ENCODE assay signal across 20 mouse cellular contexts in genomic region chr10:97090254-97090653, GRCm38 (mm10).
DNase-seq lines count a peak whose midpoint lies in the region; ATAC-seq lines count a peak whose summit lies in the region.
"Had no signal": no experiment of that assay in that cellular context is flagged by ENCODE, and none has a peak within 500 bp of the region (broad histone marks: within the 10 kb centered on the region; RNA-seq: fewer than 3 reads in every experiment).

No protein-coding gene starts in this region.

- H3K27me3 ChIP-seq in forebrain, embryonic 14.5 days (replicated peaks; ENCODE audit: control insufficient read depth, insufficient read depth, low read length): no peaks in the 10 kb centered on the region
- H3K27me3 ChIP-seq in forebrain, embryonic 10.5 days (ENCODE audit: poor library complexity, severe bottlenecking): no peaks in the 10 kb centered on the region
- no peaks in the 10 kb centered on the region for H3K27me3 ChIP-seq in limb, embryonic 13.5 days
- H3K27me3 ChIP-seq: heart, embryonic 12.5 days; intestine, embryonic 15.5 days had no signal

- H3K4me2 ChIP-seq in forebrain, embryonic 14.5 days (ENCODE audit: low read length): no peak overlapping the region
- H3K4me2 ChIP-seq in limb, embryonic 13.5 days (replicated peaks): no peak overlapping the region
- H3K4me2 ChIP-seq: heart, embryonic 12.5 days; intestine, embryonic 15.5 days had no signal

- DNase-seq in forebrain, embryonic 14.5 days (ENCODE audit: low spot score): peak; percentile 25
- DNase-seq in forebrain, embryonic 10.5 days (ENCODE audit: extremely low spot score, low spot score): no peak
- peak; percentile 32 for DNase-seq in left cerebral cortex, postnatal 4 days
- DNase-seq in left cerebral cortex, adult 9 months (ENCODE audit: low spot score in 2 of 2): no peak
- peak; percentile 70 for DNase-seq in forelimb bud, embryonic 11.5 days (ENCODE audit: low read depth, low spot score)
- no peak for DNase-seq in spleen, adult 12 weeks (ENCODE audit: low spot score)
- no peak for DNase-seq in gastrocnemius, postnatal 36 days
- DNase-seq: adrenal gland, adult 2 months; adrenal gland, postnatal 25 days; cerebellum, adult 8-10 months; cerebellum, postnatal 25 days; forebrain, postnatal 0 days; gastrocnemius, adult 2 months; gastrocnemius, postnatal 25 days; heart, adult 2 months had no signal

- intact Hi-C loops in left cerebral cortex, postnatal 4 days (cut with DNase I): no loop called here
- intact Hi-C loops in gastrocnemius, postnatal 36 days (cut with DNase I): no loop called here

- H3K27ac ChIP-seq in forebrain, embryonic 14.5 days (ENCODE audit: low read depth, low read length): no peak overlapping the region
- H3K27ac ChIP-seq in forebrain, embryonic 10.5 days: no peak overlapping the region
- no peak overlapping the region for H3K27ac ChIP-seq in limb, embryonic 13.5 days
- H3K27ac ChIP-seq: embryonic facial prominence, embryonic 10.5 days; gastrocnemius, adult 2 months; heart, adult 2 months; hindbrain, embryonic 10.5 days; intestine, embryonic 15.5 days had no signal

- no peak overlapping the region for H3K9ac ChIP-seq in forebrain, embryonic 14.5 days (ENCODE audit: low read length)
- H3K9ac ChIP-seq in limb, embryonic 13.5 days: no peak overlapping the region
- H3K9ac ChIP-seq: forebrain, postnatal 0 days; heart, embryonic 12.5 days; intestine, embryonic 15.5 days had no signal

- H3K36me3 ChIP-seq in forebrain, embryonic 14.5 days (ENCODE audit: control insufficient read depth, insufficient read depth, low read length): no peaks in the 10 kb centered on the region
- no peaks in the 10 kb centered on the region for H3K36me3 ChIP-seq in forebrain, embryonic 10.5 days (replicated peaks)
- no peaks in the 10 kb centered on the region for H3K36me3 ChIP-seq in limb, embryonic 13.5 days
- H3K36me3 ChIP-seq: embryonic facial prominence, embryonic 10.5 days; heart, embryonic 12.5 days; hindbrain, embryonic 10.5 days; intestine, embryonic 15.5 days had no signal

- ATAC-seq in forebrain, embryonic 14.5 days: no peak
- ATAC-seq in limb, embryonic 13.5 days (ENCODE audit: low FRiP score, low read depth): 0 out of 2 replicates have a peak, but pooled peaks have one; percentile 28
- ATAC-seq: forebrain, postnatal 0 days; intestine, embryonic 15.5 days had no signal

- no peaks in the 10 kb centered on the region for H3K9me3 ChIP-seq in forebrain, embryonic 14.5 days (replicated peaks; ENCODE audit: control insufficient read depth, low read length)
- no peaks in the 10 kb centered on the region for H3K9me3 ChIP-seq in forebrain, embryonic 10.5 days
- H3K9me3 ChIP-seq in limb, embryonic 13.5 days: no peaks in the 10 kb centered on the region
- H3K9me3 ChIP-seq: embryonic facial prominence, embryonic 10.5 days; heart, embryonic 12.5 days; hindbrain, embryonic 10.5 days; intestine, embryonic 15.5 days had no signal

- no peaks in the 10 kb centered on the region for H3K4me1 ChIP-seq in forebrain, embryonic 14.5 days (ENCODE audit: control insufficient read depth, insufficient read depth, low read length)
- H3K4me1 ChIP-seq in forebrain, embryonic 10.5 days: peaks cover 6% of the 10 kb centered on the region; the same call in 1 of the 2 replicates
- H3K4me1 ChIP-seq in limb, embryonic 13.5 days: peaks cover 5% of the 10 kb centered on the region; the same call in 1 of the 2 replicates
- H3K4me1 ChIP-seq: heart, embryonic 12.5 days; intestine, embryonic 15.5 days had no signal

- WGBS in forebrain, embryonic 14.5 days: 76% methylated on average over 7 of the region's 7 CpGs
- 87% methylated on average over 7 of the region's 7 CpGs for WGBS in forebrain, embryonic 10.5 days
- 20% methylated on average over 7 of the region's 7 CpGs for WGBS in limb, embryonic 13.5 days

- no peak overlapping the region for H3K4me3 ChIP-seq in forebrain, embryonic 14.5 days (ENCODE audit: low read depth, low read length)
- no peak overlapping the region for H3K4me3 ChIP-seq in forebrain, embryonic 10.5 days
- no peak overlapping the region for H3K4me3 ChIP-seq in limb, embryonic 13.5 days
- H3K4me3 ChIP-seq: embryonic facial prominence, embryonic 10.5 days; gastrocnemius, adult 2 months; heart, adult 2 months; heart, embryonic 12.5 days; hindbrain, embryonic 10.5 days; intestine, embryonic 15.5 days had no signal

Comparison
In these comparisons a context has a peak if more than half of its experiments do, and no peak if none do; other contexts are left out.
1. DNase-seq: peak in forebrain, embryonic 14.5 days (single experiment), left cerebral cortex, postnatal 4 days (single experiment) and forelimb bud, embryonic 11.5 days (single experiment); none in forebrain, embryonic 10.5 days (single experiment), left cerebral cortex, adult 9 months (0 of 2), spleen, adult 12 weeks (single experiment) and gastrocnemius, postnatal 36 days (0 of 2).